Mouse (Mus musculus) stomach, postnatal 0 days (tissue): ENCODE measurements at regions not wholly inside any gene's neighbourhood (a gene's known extent, or its start where the extent isn't known, plus 50 kb on each side); places are given as distances from the start of the nearest gene placed in this dataset.

Source experiments
- CTCF ChIP-seq: IDR thresholded peaks from 2 replicates; pipeline ENCODE4 v1.5.1; 2016; ENCODE audit warnings: antibody characterized with exemption, low read depth, mild to moderate bottlenecking, moderate library complexity
- EP300 ChIP-seq: optimal IDR thresholded peaks from 2 replicates; pipeline ENCODE3; 2016; ENCODE audit warnings: antibody characterized with exemption

- TF ChIP-seq CTCF = no peak
- no peak for TF ChIP-seq EP300
These were observed 208.5 kb downstream of the Mreg start for GRCm38 (mm10) chr1:72003424-72004278.
